Mouse (Mus musculus) layer of hippocampus, adult 9-11 months (tissue): Measurements from ENCODE around the gene Akr1c19.
"Not testable (repeated sequence)": the region's sequence is repeated elsewhere in the genome, so short reads cannot be mapped to it uniquely, and the experiment has no call there.

Experiments used
- DNase-seq: peaks from one replicate; pipeline ENCODE4 v3.0.0; 2022

Akr1c19 gene

GRCm38 (mm10) chr13:4228441-4228840 is at the start of gene Akr1c19:
TSS of gene Akr1c19 (plus strand) at chr13:4228700.
- no peak for DNase-seq

- DNase-seq: not testable (repeated sequence)
Measured at GRCm38 (mm10) chr13:4181321-4181720, 47.2 kb upstream of the Akr1c19 start.

- no peak for DNase-seq
Measured at GRCm38 (mm10) chr13:4183116-4183515, 45.4 kb upstream of the Akr1c19 start.

- not testable (repeated sequence) for DNase-seq
Measured at GRCm38 (mm10) chr13:4186641-4187411, 41.7 kb upstream of the Akr1c19 start.

- DNase-seq: no peak
Measured at GRCm38 (mm10) chr13:4188174-4188573, 40.3 kb upstream of the Akr1c19 start.

- no peak for DNase-seq
Measured at GRCm38 (mm10) chr13:4190904-4191303, 37.6 kb upstream of the Akr1c19 start, which contains the start of gene Akr1c13. TSS of gene Akr1c13 (plus strand) at chr13:4191150.

GRCm38 (mm10) chr13:4192511-4192910 is 36.0 kb upstream of the Akr1c19 start:
- no peak for DNase-seq

GRCm38 (mm10) chr13:4206147-4206903 is 22.2 kb upstream of the Akr1c19 start:
- DNase-seq: no peak

- DNase-seq: no peak
Measured at GRCm38 (mm10) chr13:4211560-4212299, 16.8 kb upstream of the Akr1c19 start.

GRCm38 (mm10) chr13:4212309-4212708 is 16.2 kb upstream of the Akr1c19 start:
- no peak for DNase-seq

- DNase-seq: not testable (repeated sequence)
Measured at GRCm38 (mm10) chr13:4215496-4215895, 13.0 kb upstream of the Akr1c19 start.

GRCm38 (mm10) chr13:4230841-4231623 is 2.5 kb downstream of the Akr1c19 start:
- no peak for DNase-seq

GRCm38 (mm10) chr13:4233135-4233534 is 4.6 kb downstream of the Akr1c19 start:
- DNase-seq: no peak

- DNase-seq: no peak
Measured at GRCm38 (mm10) chr13:4233536-4234172, 5.2 kb downstream of the Akr1c19 start.

- DNase-seq: no peak
Measured at GRCm38 (mm10) chr13:4244861-4245559, 16.5 kb downstream of the Akr1c19 start.

GRCm38 (mm10) chr13:4249347-4249746 is 20.8 kb downstream of the Akr1c19 start:
- no peak for DNase-seq

GRCm38 (mm10) chr13:4256894-4257293 is 28.4 kb downstream of the Akr1c19 start:
- DNase-seq: not testable (repeated sequence)

- DNase-seq: no peak
Measured at GRCm38 (mm10) chr13:4257349-4257748, 28.8 kb downstream of the Akr1c19 start.

- no peak for DNase-seq
Measured at GRCm38 (mm10) chr13:4264612-4265011, 36.1 kb downstream of the Akr1c19 start.

GRCm38 (mm10) chr13:4265047-4265446 is 36.5 kb downstream of the Akr1c19 start:
- DNase-seq: no peak

- DNase-seq: not testable (repeated sequence)
Measured at GRCm38 (mm10) chr13:4265455-4265854, 37.0 kb downstream of the Akr1c19 start.
